Mouse (Mus musculus): Measurements from ENCODE around the gene Gabra5. TPM values are rescaled to one million over a fixed set of nuclear protein-coding genes. Genes with fewer than 3 reads are reported as not detected.

The Gabra5 gene
- 52.3 and 61.4 TPM in 2 replicates for polyA plus RNA-seq (2015; fragmentation: Nextera tagmentation; extraction: Ambion mirVana)

DNA sequence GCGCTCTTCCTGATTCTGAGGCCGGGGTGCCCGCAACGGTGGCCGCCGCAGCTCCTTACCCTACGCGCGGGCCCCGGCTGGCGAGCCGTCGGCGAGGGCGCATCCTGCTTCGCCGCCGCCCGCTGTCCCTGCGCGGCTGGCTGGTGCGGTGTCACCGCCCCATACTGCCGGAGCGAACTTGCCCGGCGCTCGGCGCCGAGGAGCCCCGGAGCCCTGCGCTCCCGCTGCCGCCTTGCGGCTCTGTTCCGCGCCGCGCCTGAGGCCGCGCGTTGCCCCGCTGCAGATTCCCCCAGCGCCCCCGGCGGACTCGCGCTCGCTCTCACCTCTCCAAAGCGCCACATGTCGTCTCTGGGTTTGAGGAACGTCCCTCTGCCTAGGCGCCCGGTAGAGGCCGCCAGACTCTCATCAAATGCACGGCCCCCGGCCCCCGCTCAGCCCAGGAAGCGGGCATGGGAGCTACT, at the start of gene Gabra5:
TSS of gene Gabra5 (minus strand) at position 379 of the 461 bp plus-strand sequence.
- Histone ChIP-seq H3K4me2 (peak within 1 kb of the TSS; percentile 80), H3K4me1 (peaks cover 12% of the 10 kb centered on the region), H3K27ac (replicated peaks) (peak within 1 kb of the TSS; percentile 75), H3K36me3 (no peaks in the 10 kb centered on the region), H3K4me3 (replicated peaks) (peak within 1 kb of the TSS; percentile 63), H3K9me3 (replicated peaks) (no peaks in the 10 kb centered on the region), H3K9ac (replicated peaks) (peak within 1 kb of the TSS; percentile 65), H3K27me3 (replicated peaks) (peaks cover 47% of the 10 kb centered on the region)
- under 1% methylated on average over 53 of the region's 59 CpGs for WGBS
- ATAC-seq (ENCODE audit: low FRiP score): peak; percentile 87

DNA sequence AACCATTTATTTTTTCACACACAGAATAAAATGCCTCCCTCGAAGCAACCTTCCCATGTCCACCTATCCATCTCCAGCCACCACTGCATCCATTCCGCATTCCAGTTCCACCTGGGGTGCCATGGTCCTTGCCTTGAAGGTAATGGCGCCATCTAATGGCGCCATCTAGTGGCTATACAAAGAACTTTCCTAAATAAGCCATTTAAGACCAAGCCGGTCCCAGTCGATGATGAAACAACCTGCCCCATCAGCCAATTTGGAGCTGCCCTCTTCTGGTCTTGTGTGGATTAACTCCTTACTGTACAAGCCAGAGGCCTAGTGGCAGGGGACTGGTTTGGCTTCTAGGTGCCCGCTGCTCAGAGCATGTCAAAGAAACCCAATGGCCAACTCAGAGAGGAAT, 28.7 kb upstream of the Gabra5 start:
- Histone ChIP-seq H3K4me3 (replicated peaks) (no peak overlapping the region), H3K27me3 (replicated peaks) (no peaks in the 10 kb centered on the region), H3K9me3 (replicated peaks) (no peaks in the 10 kb centered on the region), H3K4me2 (no peak overlapping the region), H3K4me1 (no peaks in the 10 kb centered on the region), H3K36me3 (no peaks in the 10 kb centered on the region), H3K9ac (replicated peaks) (no peak overlapping the region), H3K27ac (replicated peaks) (no peak overlapping the region)
- WGBS: 27% methylated on average over 7 of the region's 7 CpGs
- no peak for ATAC-seq (ENCODE audit: low FRiP score)

DNA sequence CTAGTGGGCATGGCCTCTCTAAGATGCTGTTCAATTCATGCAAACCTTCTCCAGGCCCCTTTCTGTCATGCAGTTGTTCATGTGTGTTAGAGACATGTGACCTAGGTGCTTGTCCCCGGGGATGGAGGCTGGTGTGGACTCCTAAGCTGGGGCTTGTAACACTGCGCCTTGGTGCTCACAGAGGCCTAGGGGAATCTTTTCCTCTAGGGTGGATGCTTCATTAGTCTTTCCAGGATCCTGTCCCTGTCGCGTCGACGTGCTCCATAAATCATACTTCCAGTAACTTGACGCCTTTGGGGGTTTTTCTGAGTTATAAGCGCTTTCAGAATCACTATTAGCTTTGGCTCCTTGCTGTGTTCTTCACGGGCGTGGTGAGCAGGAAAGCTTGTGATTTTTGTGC, 22.8 kb upstream of the Gabra5 start:
- H3K9ac ChIP-seq (replicated peaks): no peak overlapping the region
- no peaks in the 10 kb centered on the region for H3K9me3 ChIP-seq (replicated peaks)
- H3K27me3 ChIP-seq (replicated peaks): no peaks in the 10 kb centered on the region
- no peak overlapping the region for H3K4me3 ChIP-seq (replicated peaks)
- 78% methylated on average over 10 of the region's 10 CpGs for WGBS
- H3K27ac ChIP-seq (replicated peaks): no peak overlapping the region
- H3K4me1 ChIP-seq: no peaks in the 10 kb centered on the region
- ATAC-seq (ENCODE audit: low FRiP score): no peak
- no peak overlapping the region for H3K4me2 ChIP-seq
- H3K36me3 ChIP-seq: no peaks in the 10 kb centered on the region

DNA sequence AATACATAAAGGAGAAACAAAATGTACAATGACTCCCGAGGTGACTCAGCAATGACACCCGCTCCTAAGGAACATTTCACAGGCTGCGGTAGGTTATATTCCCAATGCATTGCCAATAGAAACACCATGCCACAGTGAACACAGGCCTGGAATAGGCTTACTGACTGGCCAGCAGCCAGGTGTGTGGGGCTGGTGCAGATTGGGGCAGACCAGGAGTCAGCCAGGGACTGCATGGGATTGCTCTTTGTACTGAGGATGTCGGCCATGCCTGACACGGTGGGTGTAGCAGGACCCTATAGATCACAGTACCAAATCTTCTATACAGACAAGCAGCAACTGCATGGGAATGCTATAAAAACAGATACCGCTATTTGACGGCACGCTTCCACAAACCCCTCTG, 20.1 kb upstream of the Gabra5 start:
- Histone ChIP-seq H3K9me3 (replicated peaks) (no peaks in the 10 kb centered on the region), H3K4me3 (replicated peaks) (no peak overlapping the region), H3K27me3 (replicated peaks) (no peaks in the 10 kb centered on the region), H3K4me1 (no peaks in the 10 kb centered on the region), H3K4me2 (no peak overlapping the region), H3K9ac (replicated peaks) (no peak overlapping the region), H3K27ac (replicated peaks) (no peak overlapping the region), H3K36me3 (no peaks in the 10 kb centered on the region)
- WGBS: 82% methylated on average over 8 of the region's 8 CpGs
- no peak; the same call in 1 of the 2 replicates for ATAC-seq (ENCODE audit: low FRiP score)

DNA sequence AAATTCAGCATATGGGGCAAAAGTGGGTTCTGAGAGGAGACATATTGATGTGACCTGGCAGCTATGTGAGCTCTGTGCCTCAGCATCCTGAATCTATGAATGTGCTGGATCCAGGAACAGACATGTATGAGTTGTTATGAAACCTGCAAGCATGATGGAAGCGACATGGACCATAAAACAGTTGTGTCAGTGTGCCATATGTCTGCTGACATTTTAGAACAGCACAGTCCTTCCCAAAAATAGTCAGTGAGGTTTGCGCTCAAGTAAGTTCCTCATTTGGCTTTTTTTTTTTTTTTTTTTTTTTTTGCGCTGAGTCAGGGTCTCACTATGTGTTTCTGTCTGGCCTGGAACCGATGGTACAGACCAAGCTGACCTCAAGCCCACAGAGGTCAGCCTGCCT, 19.6 kb upstream of the Gabra5 start:
- ATAC-seq (ENCODE audit: low FRiP score): no peak
- H3K9ac ChIP-seq (replicated peaks): no peak overlapping the region
- 89% methylated on average over 4 of the region's 4 CpGs for WGBS

DNA sequence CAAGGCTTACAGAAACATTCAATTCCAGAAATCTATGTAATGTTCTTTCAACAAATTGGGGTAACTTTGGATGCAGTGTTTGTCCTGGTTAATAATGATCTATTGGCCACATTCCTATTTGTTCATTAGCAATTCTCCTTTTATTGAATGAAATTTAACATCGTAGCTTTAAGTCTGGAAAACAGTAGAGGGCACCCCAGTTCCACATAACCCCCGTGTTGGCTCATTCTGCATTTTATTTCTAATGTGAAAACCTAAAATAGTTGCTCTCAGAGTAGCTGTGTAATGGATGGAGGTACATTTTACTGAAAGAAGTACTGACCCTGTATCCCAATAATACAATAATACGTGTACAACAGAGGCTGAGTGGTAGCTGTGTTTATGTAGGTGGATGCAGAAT, 3.1 kb upstream of the Gabra5 start:
- WGBS: 22% methylated on average over 3 of the region's 3 CpGs
- H3K4me1 ChIP-seq: peaks cover 12% of the 10 kb centered on the region
- H3K4me2 ChIP-seq: no peak overlapping the region
- no peaks in the 10 kb centered on the region for H3K36me3 ChIP-seq
- H3K4me3 ChIP-seq (replicated peaks): no peak overlapping the region
- H3K9me3 ChIP-seq (replicated peaks): no peaks in the 10 kb centered on the region
- ATAC-seq (ENCODE audit: low FRiP score): no peak
- H3K9ac ChIP-seq (replicated peaks): no peak overlapping the region
- no peak overlapping the region for H3K27ac ChIP-seq (replicated peaks)
- peaks cover 32% of the 10 kb centered on the region for H3K27me3 ChIP-seq (replicated peaks)

More for the DNA sequence above, 19.6 kb upstream of the Gabra5 start:
- no peaks in the 10 kb centered on the region for H3K27me3 ChIP-seq (replicated peaks)
- H3K9me3 ChIP-seq (replicated peaks): no peaks in the 10 kb centered on the region
- H3K36me3 ChIP-seq: no peaks in the 10 kb centered on the region
- no peak overlapping the region for H3K27ac ChIP-seq (replicated peaks)
- no peaks in the 10 kb centered on the region for H3K4me1 ChIP-seq
- H3K4me2 ChIP-seq: no peak overlapping the region
- no peak overlapping the region for H3K4me3 ChIP-seq (replicated peaks)

DNA sequence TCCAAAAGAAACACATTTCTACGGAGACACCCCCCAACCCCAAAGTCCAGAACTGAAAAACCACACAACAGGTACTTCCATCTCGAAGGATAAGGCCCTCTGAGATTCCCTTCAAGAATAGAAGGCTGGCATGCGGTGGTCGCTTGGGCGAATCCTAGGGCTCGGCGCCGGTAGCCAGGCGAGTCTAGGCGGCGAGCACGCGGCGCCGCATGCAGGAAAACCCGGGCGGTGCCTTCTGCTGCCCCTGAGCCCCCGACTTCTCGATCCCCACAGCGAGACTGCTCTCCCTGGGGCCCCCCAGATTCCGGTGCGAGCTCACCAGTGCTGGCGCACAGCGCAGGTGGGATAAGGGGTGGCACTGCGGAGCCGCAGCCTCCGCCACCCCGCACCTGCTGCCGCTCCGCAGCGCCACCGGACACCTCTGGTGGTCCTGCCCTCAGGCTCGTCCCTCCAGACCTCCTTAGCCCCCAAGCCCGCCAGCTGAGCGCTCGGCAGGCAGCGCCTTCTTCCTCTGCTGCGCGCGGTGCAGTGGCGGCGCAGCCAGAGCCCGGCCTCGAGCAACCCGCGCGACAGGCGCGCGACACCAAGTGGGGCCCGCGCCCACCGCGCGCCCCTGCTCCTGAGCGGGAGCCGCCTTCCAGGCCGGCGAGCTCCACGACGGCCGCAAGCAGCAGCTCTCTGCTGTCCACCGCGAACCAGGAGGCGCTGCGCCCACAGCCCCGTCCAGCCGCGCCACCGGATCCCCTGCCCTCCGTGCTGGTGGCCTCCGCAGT, 813 bp downstream of the Gabra5 start:
- Histone ChIP-seq H3K36me3 (no peaks in the 10 kb centered on the region), H3K27me3 (replicated peaks) (peaks cover 47% of the 10 kb centered on the region)
- 1% methylated on average over 69 of the region's 72 CpGs for WGBS

DNA sequence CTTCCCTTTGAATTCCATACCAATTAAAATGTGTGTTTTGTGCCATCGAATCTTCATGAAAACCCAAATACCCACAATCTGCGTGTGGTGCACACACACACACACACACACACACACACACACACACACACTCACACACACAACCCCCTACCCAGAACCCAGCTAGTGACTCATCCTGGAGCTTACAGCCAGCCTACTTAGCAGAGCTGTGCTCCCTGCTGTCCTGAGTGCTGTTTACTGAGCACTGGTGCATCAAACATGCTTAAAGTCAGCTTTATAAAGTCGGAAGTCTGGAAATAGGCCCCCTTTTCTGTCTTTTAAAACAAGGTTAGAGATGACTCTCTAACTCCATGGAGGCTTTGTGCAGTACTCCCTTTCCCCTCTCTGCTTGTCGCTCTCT, 7.0 kb downstream of the Gabra5 start:
- ATAC-seq (ENCODE audit: low FRiP score): no peak
- Histone ChIP-seq H3K36me3 (no peaks in the 10 kb centered on the region), H3K4me3 (replicated peaks) (no peak overlapping the region), H3K4me1 (no peaks in the 10 kb centered on the region), H3K9ac (replicated peaks) (no peak overlapping the region), H3K27ac (replicated peaks) (no peak overlapping the region), H3K4me2 (no peak overlapping the region), H3K9me3 (replicated peaks) (no peaks in the 10 kb centered on the region), H3K27me3 (replicated peaks) (peaks cover 14% of the 10 kb centered on the region)
- 77% methylated on average over 4 of the region's 4 CpGs for WGBS

More for the DNA sequence above, 813 bp downstream of the Gabra5 start:
- peaks cover 12% of the 10 kb centered on the region for H3K4me1 ChIP-seq
- H3K4me3 ChIP-seq (replicated peaks): peak overlapping the region; percentile 63
- peak overlapping the region; percentile 80 for H3K4me2 ChIP-seq
- peak overlapping the region; percentile 65 for H3K9ac ChIP-seq (replicated peaks)
- peak overlapping the region; percentile 75 for H3K27ac ChIP-seq (replicated peaks)
- H3K9me3 ChIP-seq (replicated peaks): no peaks in the 10 kb centered on the region
- ATAC-seq (ENCODE audit: low FRiP score): peak; percentile 89

DNA sequence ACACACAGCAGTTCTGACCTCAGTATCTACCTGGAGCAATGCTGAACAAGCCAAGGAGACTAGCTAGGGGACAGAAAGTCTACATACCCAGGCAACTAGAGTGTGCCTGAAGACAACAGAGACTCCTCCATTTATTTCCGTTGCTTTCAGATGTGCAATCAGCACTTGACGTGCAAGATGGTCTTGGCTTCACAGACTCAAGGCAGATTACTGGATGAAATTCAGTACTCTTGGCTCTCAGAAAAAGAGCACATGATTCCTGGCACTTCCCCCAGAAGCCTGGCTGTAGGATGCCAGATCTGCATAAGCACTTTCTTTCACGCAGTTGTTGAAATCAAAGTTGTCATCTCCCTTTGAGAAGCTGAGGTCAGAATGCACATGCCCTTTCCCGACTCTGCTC, 18.1 kb downstream of the Gabra5 start:
- H3K27ac ChIP-seq (replicated peaks): no peak overlapping the region
- no peak overlapping the region for H3K4me2 ChIP-seq
- H3K27me3 ChIP-seq (replicated peaks): no peaks in the 10 kb centered on the region
- no peaks in the 10 kb centered on the region for H3K4me1 ChIP-seq
- no peak overlapping the region for H3K4me3 ChIP-seq (replicated peaks)
- no peaks in the 10 kb centered on the region; the same call in 1 of the 2 replicates for H3K36me3 ChIP-seq
- WGBS: 78% methylated on average over 4 of the region's 4 CpGs
- no peaks in the 10 kb centered on the region for H3K9me3 ChIP-seq (replicated peaks)
- ATAC-seq (ENCODE audit: low FRiP score): no peak
- no peak overlapping the region for H3K9ac ChIP-seq (replicated peaks)

DNA sequence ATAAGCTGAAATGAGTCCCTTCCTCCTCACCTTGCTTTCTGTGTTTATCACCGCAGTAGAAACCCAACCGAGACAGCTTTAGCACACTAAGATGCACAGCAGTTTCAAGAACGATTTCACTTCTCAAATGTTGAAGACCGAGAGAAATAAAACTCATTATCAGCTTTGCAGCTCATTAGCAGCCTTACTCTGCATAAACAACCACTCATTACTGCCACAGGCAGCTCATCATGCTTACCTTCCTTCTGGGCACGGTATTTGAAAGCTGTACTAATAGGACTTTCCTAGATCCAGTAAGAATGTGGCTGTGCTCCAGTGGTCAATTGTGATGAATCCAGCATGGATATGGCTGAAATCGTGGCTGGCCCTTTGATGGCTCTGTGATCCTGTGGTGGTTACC, 23.0 kb downstream of the Gabra5 start:
- no peak overlapping the region for H3K27ac ChIP-seq (replicated peaks)
- no peak overlapping the region for H3K4me3 ChIP-seq (replicated peaks)
- no peak overlapping the region for H3K9ac ChIP-seq (replicated peaks)
- 0 out of 2 replicates have a peak, but pooled peaks have one; percentile 47 for ATAC-seq (ENCODE audit: low FRiP score)
- H3K4me1 ChIP-seq: no peaks in the 10 kb centered on the region
- WGBS: 73% methylated on average over 6 of the region's 6 CpGs
- H3K36me3 ChIP-seq: no peaks in the 10 kb centered on the region; the same call in 1 of the 2 replicates
- H3K4me2 ChIP-seq: no peak overlapping the region
- H3K9me3 ChIP-seq (replicated peaks): no peaks in the 10 kb centered on the region
- H3K27me3 ChIP-seq (replicated peaks): no peaks in the 10 kb centered on the region

DNA sequence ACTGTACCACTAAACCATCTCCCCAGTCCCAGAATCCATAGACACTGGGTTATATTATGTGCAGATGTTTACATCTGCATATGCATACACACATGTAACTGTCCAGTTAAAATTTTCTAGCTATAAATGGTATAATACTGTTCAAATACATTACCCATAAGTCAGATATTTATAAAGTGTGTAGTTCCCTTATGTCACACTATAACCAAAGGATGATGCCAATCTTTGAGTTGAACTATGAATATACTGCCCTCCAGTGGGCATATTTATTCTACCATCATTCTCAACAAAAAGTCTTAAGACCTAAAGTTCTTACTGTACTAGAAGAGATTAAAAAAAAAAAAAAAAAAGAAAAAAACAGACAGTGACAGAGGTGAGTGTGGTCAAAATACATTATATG, 27.0 kb downstream of the Gabra5 start:
- Histone ChIP-seq H3K36me3 (no peaks in the 10 kb centered on the region), H3K4me2 (no peak overlapping the region), H3K9me3 (replicated peaks) (no peaks in the 10 kb centered on the region), H3K27ac (replicated peaks) (no peak overlapping the region), H3K4me3 (replicated peaks) (no peak overlapping the region), H3K27me3 (replicated peaks) (no peaks in the 10 kb centered on the region), H3K4me1 (no peaks in the 10 kb centered on the region), H3K9ac (replicated peaks) (no peak overlapping the region)
- ATAC-seq (ENCODE audit: low FRiP score): no peak

DNA sequence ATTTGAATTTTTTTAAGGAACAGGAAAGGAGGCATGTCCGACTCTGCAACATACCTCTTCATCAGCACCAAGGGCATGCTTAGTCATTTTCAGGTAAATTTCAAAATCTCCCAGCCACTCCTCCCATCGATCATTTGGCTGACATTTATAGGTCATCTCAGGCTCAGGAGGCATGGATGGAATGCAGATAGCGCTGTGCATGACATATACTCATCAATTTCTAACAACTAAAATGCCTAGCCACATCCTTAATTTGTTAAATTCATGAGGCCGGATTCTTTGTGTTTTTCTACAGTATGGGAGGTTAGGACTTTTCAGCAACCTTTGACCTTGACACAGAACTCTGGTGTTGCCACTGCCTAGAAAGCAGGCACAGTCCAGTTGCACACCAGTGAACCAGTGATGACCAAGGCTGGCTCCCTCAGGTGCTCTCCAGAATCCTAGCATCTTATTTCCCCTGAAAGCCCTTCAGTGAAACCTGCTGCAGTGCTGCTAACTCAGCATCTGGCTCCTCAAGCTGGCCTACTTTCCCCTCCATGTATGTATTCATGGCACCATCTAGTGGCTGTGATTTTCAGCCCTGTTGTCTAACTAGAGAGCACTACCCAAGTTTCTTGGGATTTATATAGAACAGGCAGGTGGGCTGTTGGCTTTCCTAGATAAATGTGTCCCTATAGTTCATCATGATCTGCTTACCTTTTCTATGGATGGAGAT, 35.9 kb downstream of the Gabra5 start:
- Histone ChIP-seq H3K36me3 (no peaks in the 10 kb centered on the region), H3K4me1 (no peaks in the 10 kb centered on the region), H3K4me3 (replicated peaks) (no peak overlapping the region), H3K9me3 (replicated peaks) (no peaks in the 10 kb centered on the region), H3K4me2 (no peak overlapping the region), H3K9ac (replicated peaks) (no peak overlapping the region), H3K27ac (replicated peaks) (no peak overlapping the region; the same call in 1 of the 2 replicates), H3K27me3 (replicated peaks) (no peaks in the 10 kb centered on the region)
- 84% methylated on average over 4 of the region's 4 CpGs for WGBS
- peak; percentile 91 for ATAC-seq (ENCODE audit: low FRiP score)
